Mouse (Mus musculus) embryonic fibroblast, embryonic 13.5 days (primary cell): ENCODE measurements around the gene Rad51b.

Experiments
- CTCF ChIP-seq: IDR thresholded peaks from 2 replicates; pipeline ENCODE4 v1.5.1; 2011; ENCODE audit warnings: mild to moderate bottlenecking, control low read depth, low read length, moderate library complexity, borderline replicate concordance; ENCODE audit not compliant: insufficient read depth
- POLR2A ChIP-seq: IDR thresholded peaks from 2 replicates; pipeline ENCODE4 v1.6.1; 2011; ENCODE audit warnings: low read depth, mild to moderate bottlenecking, control low read depth, low read length, moderate library complexity

- no peak for TF ChIP-seq POLR2A
- no peak for TF ChIP-seq CTCF
Observed at GRCm38 (mm10) chr12:79356138-79356537, 59.1 kb downstream of the Rad51b start.
